Mouse (Mus musculus) kidney, adult 8-10 months (tissue): ENCODE measurements around the gene Adgb.

Experiments
- DNase-seq, 2 experiments: peaks; one replicate each; pipeline ENCODE4 v3.0.0; 2022

Gene Adgb

GRCm38 (mm10) chr10:10343930-10344329 is 128.2 kb downstream of the Adgb start:
- peak; percentile 24 to 47 for DNase-seq

- no peak for DNase-seq
These were observed 146.6 kb downstream of the Adgb start for GRCm38 (mm10) chr10:10325560-10325959.

GRCm38 (mm10) chr10:10322961-10323360 is 149.2 kb downstream of the Adgb start:
- no peak for DNase-seq

- peak; percentile 63 to 75 for DNase-seq
These were observed 150.9 kb downstream of the Adgb start for GRCm38 (mm10) chr10:10321119-10321781.

GRCm38 (mm10) chr10:10320364-10321083 is 151.6 kb downstream of the Adgb start:
- DNase-seq = no peak

GRCm38 (mm10) chr10:10318086-10318485 is 154.0 kb downstream of the Adgb start:
- DNase-seq = no peak

- DNase-seq = no peak
These were observed 156.5 kb downstream of the Adgb start for GRCm38 (mm10) chr10:10315631-10316030.

GRCm38 (mm10) chr10:10314521-10314920 is 157.6 kb downstream of the Adgb start:
- DNase-seq = peak; percentile 13 to 46

GRCm38 (mm10) chr10:10309877-10310426 is 162.2 kb downstream of the Adgb start:
- DNase-seq = no peak

GRCm38 (mm10) chr10:10309056-10309455 is 163.1 kb downstream of the Adgb start:
- DNase-seq = no peak

- DNase-seq = no peak
These were observed 164.7 kb downstream of the Adgb start for GRCm38 (mm10) chr10:10307384-10307783.

- DNase-seq = no peak
These were observed 167.8 kb downstream of the Adgb start for GRCm38 (mm10) chr10:10304370-10304769.

- no peak for DNase-seq
These were observed 170.4 kb downstream of the Adgb start for GRCm38 (mm10) chr10:10301692-10302091.

GRCm38 (mm10) chr10:10300915-10301439 is 171.1 kb downstream of the Adgb start:
- peak; percentile 73 to 76 for DNase-seq

- no peak for DNase-seq
These were observed 172.1 kb downstream of the Adgb start for GRCm38 (mm10) chr10:10299987-10300386.

- no peak for DNase-seq
These were observed 184.8 kb downstream of the Adgb start for GRCm38 (mm10) chr10:10287221-10287867.
